Mouse (Mus musculus) layer of hippocampus, postnatal 25 days (tissue): ENCODE measurements around the gene Sohlh2. TPM values are rescaled to one million over a fixed set of nuclear protein-coding genes. Genes with fewer than 3 reads are reported as not detected.

Source experiments
- DNase-seq, 2 experiments: peaks; one replicate each; pipeline ENCODE4 v3.0.0; 2022; ENCODE audit warnings: mixed read lengths in 2 of 2, low spot score in 1 of 2; ENCODE audit errors: extremely low spot score in 1 of 2
- total RNA-seq, 2 experiments: library from RNA; stranded (reverse); gene quantifications; 2 replicates each; pipeline ENCODE4 v1.2.3; 2021

The Sohlh2 gene
- total RNA-seq = not detected

DNA sequence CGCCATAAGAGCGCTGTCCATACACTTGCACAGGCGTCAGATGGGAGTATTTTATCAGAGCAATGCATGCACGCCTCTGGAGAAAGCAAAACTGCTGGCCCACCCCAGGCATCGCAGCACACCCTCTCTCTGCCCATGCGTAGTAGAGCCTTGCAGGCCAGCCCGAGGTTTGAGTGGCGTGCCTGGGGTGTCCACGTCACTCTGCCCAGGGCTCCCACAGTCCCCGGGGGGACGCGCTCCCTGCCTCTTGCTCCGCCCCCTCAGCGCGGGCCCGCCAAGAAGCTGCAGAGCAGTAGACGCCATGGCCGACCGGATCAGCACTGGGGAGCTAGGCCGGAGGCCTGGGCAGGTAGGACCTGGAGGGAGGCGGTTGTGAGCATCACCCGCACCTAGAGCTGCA, at the start of gene Sohlh2:
Sohlh2 (plus strand) TSS at position 263 of the 400 bp plus-strand sequence.
- DNase-seq = no peak

GRCm38 (mm10) chr3:55137039-55137438, 44.8 kb upstream of the Sohlh2 start, which contains the start of gene Ccdc169:
Gene Ccdc169 (plus strand): TSS chr3:55137339.
- no peak for DNase-seq

DNA sequence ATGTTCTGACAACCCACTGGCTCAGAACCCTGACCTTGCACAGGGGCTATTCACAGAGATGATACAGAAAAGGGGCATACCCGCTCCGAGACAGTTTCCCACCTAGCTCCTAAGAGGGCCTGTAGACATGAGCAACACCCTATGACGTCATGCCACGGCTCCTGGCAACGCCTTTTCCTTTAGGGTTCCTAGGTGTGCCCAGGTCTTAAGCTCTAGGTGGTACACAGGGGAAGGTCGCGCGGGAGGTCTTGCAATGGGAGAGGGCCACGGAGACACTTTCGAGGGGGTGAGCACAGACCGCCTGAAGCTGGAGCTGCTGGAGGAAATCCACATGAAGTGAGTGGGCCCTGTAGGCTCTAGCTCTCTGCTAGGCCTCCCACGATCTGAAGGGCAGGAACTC, 42.0 kb upstream of the Sohlh2 start:
- DNase-seq = no peak

DNA sequence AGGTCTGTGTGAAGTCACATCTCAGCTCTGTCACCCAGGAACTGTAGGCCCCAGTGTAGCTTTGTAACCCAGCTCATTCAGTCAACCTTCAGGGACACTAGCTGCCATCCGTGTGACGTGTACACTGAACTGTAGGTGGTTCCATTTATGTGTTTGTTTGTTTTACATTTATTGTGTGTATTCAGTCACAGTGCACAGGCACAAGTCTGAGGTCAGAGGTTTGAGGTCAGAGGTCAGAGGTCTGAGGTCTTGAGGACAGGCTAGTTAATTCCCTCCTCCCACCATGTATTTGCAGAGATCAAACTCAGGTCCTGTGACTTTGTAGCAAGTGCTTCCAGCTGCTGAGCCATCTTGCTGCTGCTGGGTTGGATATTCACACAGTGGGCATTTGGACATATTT, 40.4 kb upstream of the Sohlh2 start:
- DNase-seq = no peak

GRCm38 (mm10) chr3:55144916-55145315, 36.9 kb upstream of the Sohlh2 start:
- DNase-seq = no peak

DNA sequence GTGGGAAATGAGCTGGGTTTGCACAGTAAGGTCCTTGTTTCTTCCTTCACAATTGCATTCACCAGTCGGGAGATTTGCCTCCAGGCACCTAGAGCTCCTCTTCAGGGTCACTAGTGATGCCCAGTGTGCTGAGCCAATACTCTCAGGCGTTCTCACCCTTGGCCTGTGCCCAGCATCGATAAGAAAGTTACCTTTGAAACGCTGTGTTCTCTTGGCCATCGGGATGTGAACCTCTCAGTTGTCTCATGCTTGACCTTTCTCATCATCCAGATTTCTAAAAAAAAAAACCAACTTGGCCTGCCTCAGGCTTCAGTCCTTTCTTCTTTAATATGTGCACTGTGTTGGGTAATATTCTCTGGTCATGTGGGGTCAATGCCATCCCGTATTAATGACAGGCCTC, 35.4 kb upstream of the Sohlh2 start:
- no peak for DNase-seq

DNA sequence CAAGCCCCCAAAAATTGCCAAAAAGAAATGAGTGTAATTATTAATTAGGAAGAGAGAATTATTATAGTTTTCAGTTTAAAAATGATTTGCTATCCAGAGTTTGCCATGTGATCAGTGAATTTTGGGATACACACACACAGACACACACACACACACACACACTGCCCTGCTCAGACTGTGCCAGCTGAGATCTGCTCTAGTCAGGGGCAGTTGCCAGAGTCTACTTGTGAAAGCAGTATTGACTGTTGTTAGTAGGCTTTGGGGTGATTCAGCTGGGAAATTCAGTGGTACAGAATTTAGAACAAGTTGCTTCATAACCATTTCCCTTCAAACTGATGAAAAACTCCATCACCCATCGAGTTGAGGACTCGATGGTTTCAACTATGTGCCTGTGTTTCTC, 34.7 kb upstream of the Sohlh2 start:
- no peak for DNase-seq

- no peak for DNase-seq
These were observed 33.7 kb upstream of the Sohlh2 start for GRCm38 (mm10) chr3:55148091-55148490.

DNA sequence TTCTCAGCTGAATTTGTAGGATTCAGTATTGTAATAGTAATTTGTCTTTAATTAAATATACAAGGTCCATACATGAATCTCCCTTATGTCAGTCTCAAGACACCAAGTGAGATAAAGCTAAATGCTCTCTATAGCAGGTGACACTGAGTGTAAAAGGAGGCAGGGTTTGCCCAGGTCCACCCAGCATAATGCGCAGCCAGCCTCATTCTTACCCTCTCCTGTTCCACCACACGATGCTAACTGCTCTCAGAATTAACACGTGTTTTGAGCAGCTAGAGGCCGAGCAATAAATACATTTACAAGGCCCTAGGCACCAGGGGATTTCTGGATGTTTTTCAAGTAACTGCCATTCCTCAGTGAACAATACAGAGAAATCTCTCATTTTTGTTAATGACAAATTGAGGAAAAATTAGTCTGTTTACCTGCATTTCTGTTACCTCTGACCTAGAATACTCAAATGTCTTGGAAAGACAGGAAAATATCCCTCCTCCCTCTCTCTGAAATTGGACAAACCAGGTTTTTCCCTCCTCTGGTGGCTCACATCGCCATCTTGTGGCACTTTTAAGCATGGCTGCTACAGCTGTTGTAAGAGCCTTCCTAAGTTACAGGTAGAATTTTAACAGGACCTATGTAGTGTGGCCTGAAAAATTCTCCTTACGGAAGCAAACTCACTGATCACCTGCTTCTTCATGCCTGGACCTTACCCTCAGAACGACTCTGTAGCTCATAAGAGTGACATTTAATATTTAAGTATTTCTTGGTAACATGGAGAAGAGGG, 30.0 kb upstream of the Sohlh2 start:
- DNase-seq = peak; percentile 33 to 80

- DNase-seq = no peak
These were observed 29.0 kb upstream of the Sohlh2 start for GRCm38 (mm10) chr3:55152673-55153334.

DNA sequence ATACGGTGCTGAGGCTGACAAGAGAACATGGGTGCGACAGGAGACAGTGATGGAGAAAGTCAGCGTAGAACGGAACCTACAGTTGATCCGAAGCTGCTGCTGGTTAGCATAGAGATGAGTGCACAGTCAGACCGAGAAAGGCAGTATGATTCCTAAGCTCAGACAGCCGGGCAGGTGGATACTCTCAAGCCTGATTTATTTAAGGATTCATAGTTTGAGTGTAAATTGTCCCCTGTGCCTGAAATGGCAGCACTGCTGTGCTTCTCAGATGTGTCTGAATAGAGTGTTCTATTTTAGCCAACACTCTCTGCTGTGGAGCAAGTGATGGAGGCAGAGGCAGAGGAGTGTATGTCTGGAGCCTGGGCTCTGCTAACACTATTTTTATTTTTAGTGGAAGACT, 27.7 kb upstream of the Sohlh2 start:
- DNase-seq = no peak

- no peak for DNase-seq
These were observed 24.4 kb upstream of the Sohlh2 start for GRCm38 (mm10) chr3:55157413-55157812.

- DNase-seq = no peak
These were observed 20.7 kb upstream of the Sohlh2 start for GRCm38 (mm10) chr3:55161144-55161543.

GRCm38 (mm10) chr3:55163510-55163909, 18.3 kb upstream of the Sohlh2 start:
- no peak for DNase-seq

DNA sequence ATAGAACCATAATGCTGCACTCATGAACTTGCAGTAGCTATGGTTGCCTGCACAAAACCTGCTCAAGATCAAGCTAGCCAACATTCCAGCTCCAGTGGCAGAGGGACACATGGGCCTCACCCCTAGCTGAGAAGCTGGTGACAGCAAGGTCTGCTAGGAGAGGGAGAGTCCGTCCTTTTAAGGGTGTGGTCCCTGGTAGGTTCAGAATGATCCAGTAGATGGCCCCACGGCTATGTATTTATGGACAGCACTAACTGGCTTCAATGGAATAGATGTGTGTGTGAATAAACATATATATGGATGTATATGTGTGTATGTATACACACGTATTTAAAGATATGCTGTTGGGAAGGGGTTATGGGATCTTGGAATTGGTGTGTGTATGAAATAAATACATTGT, 9.3 kb upstream of the Sohlh2 start:
- DNase-seq = no peak

GRCm38 (mm10) chr3:55177271-55177670, 4.6 kb upstream of the Sohlh2 start:
- DNase-seq = no peak

GRCm38 (mm10) chr3:55191668-55192067, 9.8 kb downstream of the Sohlh2 start:
- DNase-seq = no peak

DNA sequence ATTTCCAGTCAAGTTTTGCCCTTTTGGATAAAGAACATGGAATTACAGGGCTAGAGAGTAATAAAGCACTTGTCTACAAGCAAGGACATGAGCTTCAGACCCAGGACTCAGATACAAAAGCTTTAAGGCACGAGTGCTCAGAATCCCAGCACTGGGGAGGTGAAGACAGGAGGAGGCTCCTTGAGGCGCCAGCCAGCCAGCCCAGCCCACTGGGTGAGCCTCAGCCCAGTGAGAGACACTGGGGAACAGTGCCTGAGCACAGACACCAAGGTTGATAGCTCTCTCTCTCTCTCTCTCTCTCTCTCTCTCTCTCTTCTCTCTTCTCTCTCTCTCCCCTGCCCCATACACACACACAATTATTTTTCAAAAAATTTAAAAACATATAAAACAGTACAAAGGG, 11.5 kb downstream of the Sohlh2 start:
- no peak for DNase-seq

- DNase-seq = no peak
These were observed 13.0 kb downstream of the Sohlh2 start for GRCm38 (mm10) chr3:55194792-55195191.

DNA sequence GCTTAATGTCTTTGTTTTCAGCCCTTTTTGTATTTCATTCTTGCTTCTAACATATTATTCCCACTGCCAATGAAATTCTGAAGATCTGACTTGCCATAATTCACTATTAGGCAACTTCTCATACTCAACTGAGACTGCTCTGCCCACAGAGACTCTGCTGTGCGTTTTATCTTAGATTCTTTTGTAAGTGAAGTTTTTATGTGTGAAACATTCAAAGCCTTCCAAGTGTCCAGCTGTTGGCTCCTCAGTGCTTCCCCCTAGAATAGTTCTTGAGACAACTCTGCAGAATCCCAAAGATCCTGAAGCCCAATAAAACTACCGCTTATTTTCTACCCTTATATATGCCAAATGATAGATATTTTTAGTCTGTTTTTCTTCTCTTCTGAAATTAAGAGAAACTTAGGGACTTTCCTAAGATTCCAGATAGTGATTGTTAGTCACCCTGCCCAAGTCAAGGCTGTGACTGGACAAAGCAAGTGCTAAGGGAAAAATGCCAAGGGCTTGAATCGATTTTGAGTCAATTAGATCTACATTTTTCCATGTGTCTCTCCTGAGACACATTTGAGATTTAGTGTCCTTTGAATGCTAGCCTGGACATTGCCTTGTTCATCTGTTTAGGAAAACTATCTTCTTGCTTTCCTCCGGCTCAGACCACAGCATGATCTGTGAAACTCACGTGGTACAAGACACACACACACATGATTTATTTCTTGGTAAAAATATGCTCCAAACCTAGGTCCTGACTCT, 13.9 kb downstream of the Sohlh2 start:
- DNase-seq = no peak

- no peak for DNase-seq
These were observed 14.5 kb downstream of the Sohlh2 start for GRCm38 (mm10) chr3:55196328-55196710.
